Mouse (Mus musculus): Measurements from ENCODE around the gene Tmpo.

The Tmpo gene

DNA sequence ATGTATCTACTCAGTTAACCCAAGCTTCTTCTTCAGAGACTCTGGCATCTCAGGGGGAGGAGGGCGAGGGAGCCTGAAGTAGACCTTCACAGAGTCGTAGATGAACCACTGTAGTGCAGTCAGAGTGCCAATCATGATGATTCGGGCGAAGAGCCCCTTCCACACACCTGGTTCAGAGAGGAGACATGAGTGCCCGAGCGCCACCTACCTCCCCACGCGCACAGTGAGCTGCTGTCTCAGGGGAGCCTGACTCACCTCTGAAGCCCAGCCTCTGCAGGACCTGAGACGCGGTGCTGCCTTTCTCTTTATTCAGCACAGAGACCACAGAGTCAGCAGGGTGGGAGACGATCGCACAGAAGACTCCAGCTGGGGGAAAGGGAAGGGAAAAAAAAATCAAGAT is 64.2 kb downstream of the Tmpo start:
- ChIA-PET CTCF (interaction anchor here in 2 of 4 experiments (0.7 to 2.2 kb wide), 2 partner anchors 34 to 56 kb away, joined by 4 to 5 read pairs; partner anchors contain the start of genes Apaf1 (in 1 of the 2) and Ikbip (in 1 of the 2)), POLR2A (interaction anchor here in 3 of 4 experiments (0.6 to 3.0 kb wide), 10 partner anchors 10 to 66 kb away, joined by 3 to 16 read pairs (median 4); partner anchors contain the start of genes Apaf1 (in 2 of the 3) and Ikbip (in 1 of the 3))

- CTCF ChIA-PET, result interaction anchor here in 1 of 4 experiments (0.6 to 0.7 kb wide), 2 partner anchors 33 to 67 kb away, joined by 5 to 9 read pairs; no protein-coding TSS in a partner anchor
Observed at GRCm38 (mm10) chr10:91109841-91110240, 71.3 kb downstream of the Tmpo start.

DNA sequence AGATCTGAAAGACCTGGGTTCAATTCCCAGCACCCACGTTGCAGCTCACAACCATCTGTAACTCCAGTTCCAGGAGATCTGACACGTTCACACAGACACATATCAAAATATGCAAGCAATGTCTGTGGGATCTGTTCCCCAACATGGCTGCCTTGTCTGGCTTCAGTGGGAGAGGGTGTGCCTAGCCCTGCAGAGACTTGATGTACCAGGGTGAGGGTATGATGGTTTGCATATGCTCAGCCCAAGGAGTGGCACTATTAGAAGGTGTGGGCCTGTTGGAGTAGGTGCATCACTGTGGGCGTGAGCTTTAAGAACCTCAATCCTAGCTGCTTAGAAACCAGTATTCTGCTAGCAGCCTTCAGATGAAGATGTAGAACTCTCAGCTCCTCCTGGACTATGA is 75.1 kb downstream of the Tmpo start:
- POLR2A ChIA-PET, result interaction anchor here in 2 of 4 experiments (0.9 to 1.4 kb wide), 3 partner anchors 10 to 17 kb away, joined by 3 read pairs; no protein-coding TSS in a partner anchor
- CTCF ChIA-PET, result no interaction called here

More at GRCm38 (mm10) chr10:91109841-91110240, 71.3 kb downstream of the Tmpo start:
- POLR2A ChIA-PET, result interaction anchor here in 3 of 4 experiments (0.7 to 2.7 kb wide), 8 partner anchors 8 to 57 kb away, joined by 3 to 14 read pairs (median 4); partner anchors contain the start of genes Apaf1 (in 2 of the 3) and Ikbip (in 2 of the 3)

GRCm38 (mm10) chr10:91102799-91103590 is 78.1 kb downstream of the Tmpo start:
- ChIA-PET POLR2A (interaction anchor here in 3 of 4 experiments (0.6 to 3.0 kb wide), 9 partner anchors 9 to 77 kb away, joined by 3 to 16 read pairs (median 9); partner anchors contain the start of genes Apaf1 (in 2 of the 3) and Ikbip (in 2 of the 3)), CTCF (interaction anchor here in 1 of 4 experiments (0.6 to 0.7 kb wide), 5 partner anchors 12 to 72 kb away, joined by 3 to 6 read pairs (median 4); no protein-coding TSS in a partner anchor)

- ChIA-PET POLR2A (interaction anchor here in 3 of 4 experiments (0.6 to 3.0 kb wide), 10 partner anchors 7 to 45 kb away, joined by 3 to 16 read pairs (median 6); partner anchors contain the start of genes Apaf1 (in 2 of the 3) and Ikbip (in 2 of the 3)), CTCF (interaction anchor here in 1 of 4 experiments (1.0 to 1.2 kb wide), 2 partner anchors 67 to 68 kb away, joined by 3 read pairs; no protein-coding TSS in a partner anchor)
Observed at GRCm38 (mm10) chr10:91101936-91102335, 79.2 kb downstream of the Tmpo start.

GRCm38 (mm10) chr10:91100101-91100500 is 81.0 kb downstream of the Tmpo start:
- ChIA-PET POLR2A (interaction anchor here in 2 of 4 experiments (1.2 to 1.6 kb wide), 3 partner anchors 9 to 18 kb away, joined by 3 to 5 read pairs (median 4); partner anchors contain the start of genes Apaf1 (in 2 of the 2) and Ikbip (in 2 of the 2)), CTCF (interaction anchor here in 1 of 4 experiments (1.0 to 1.2 kb wide), 2 partner anchors 32 to 39 kb away, joined by 3 to 4 read pairs; no protein-coding TSS in a partner anchor)

- POLR2A ChIA-PET, result interaction anchor here in 2 of 4 experiments (1.4 to 2.4 kb wide), 2 partner anchors 11 to 16 kb away, joined by 3 to 7 read pairs; partner anchors contain the start of genes Apaf1 (in 1 of the 2) and Ikbip (in 1 of the 2)
- CTCF ChIA-PET, result no interaction called here
Observed at GRCm38 (mm10) chr10:91098056-91098455, 83.1 kb downstream of the Tmpo start.
